Mouse (Mus musculus): ENCODE data around the gene Irgc1. TPM values are rescaled to one million over a fixed set of nuclear protein-coding genes. Genes with fewer than 3 reads are reported as not detected.

Irgc1 gene
- total RNA-seq, 2 experiments from 2014 or later = not detected

GRCm38 (mm10) chr7:24473913-24474529 lies 21.9 kb upstream of the Irgc1 start:
- peak; percentile 65 to 86 for DNase-seq
- intact Hi-C loops (cut with DNase I) = loop anchor here (2.0 to 10.0 kb wide), 3 partner anchors 33 to 191 kb away; no protein-coding TSS in a partner anchor

GRCm38 (mm10) chr7:24472937-24473336 lies 20.8 kb upstream of the Irgc1 start:
- intact Hi-C loops (cut with DNase I) = loop anchor here (2.0 to 10.0 kb wide), 3 partner anchors 32 to 192 kb away; no protein-coding TSS in a partner anchor
- peak in 1 of 2 experiments; percentile 43 for DNase-seq

GRCm38 (mm10) chr7:24472442-24472841 lies 20.3 kb upstream of the Irgc1 start:
- no peak for DNase-seq
- intact Hi-C loops (cut with DNase I) = loop anchor here (2.0 to 10.0 kb wide), 3 partner anchors 32 to 192 kb away; no protein-coding TSS in a partner anchor

- DNase-seq = no peak
- intact Hi-C loops (cut with DNase I) = loop anchor here (5.0 to 10.0 kb wide), 2 partner anchors 92 to 194 kb away; no protein-coding TSS in a partner anchor
Measured at GRCm38 (mm10) chr7:24470356-24470755, 18.3 kb upstream of the Irgc1 start.

- intact Hi-C loops (cut with DNase I) = loop anchor here (1.0 kb wide), 1 partner anchor 25 kb away; no protein-coding TSS in a partner anchor
- no peak for DNase-seq
Measured at GRCm38 (mm10) chr7:24469126-24469525, 17.0 kb upstream of the Irgc1 start.

GRCm38 (mm10) chr7:24467886-24468285 lies 15.8 kb upstream of the Irgc1 start:
- no peak for DNase-seq
- intact Hi-C loops (cut with DNase I) = no loop called here

- no peak for DNase-seq
- intact Hi-C loops (cut with DNase I) = no loop called here
Measured at GRCm38 (mm10) chr7:24466835-24467234, 14.7 kb upstream of the Irgc1 start.

GRCm38 (mm10) chr7:24462388-24463319 lies 10.6 kb upstream of the Irgc1 start, which contains the start of gene Plaur:
Gene Plaur, plus strand, starts transcription at chr7:24462484.
- intact Hi-C loops (cut with DNase I) = no loop called here
- peak; percentile 56 to 58 for DNase-seq

- intact Hi-C loops (cut with DNase I) = no loop called here
- DNase-seq = no peak
Measured at GRCm38 (mm10) chr7:24461376-24462051, 9.4 kb upstream of the Irgc1 start.

GRCm38 (mm10) chr7:24459843-24460242 lies 7.7 kb upstream of the Irgc1 start:
- DNase-seq = peak; percentile 52 to 54
- intact Hi-C loops (cut with DNase I) = no loop called here

- DNase-seq = no peak
- intact Hi-C loops (cut with DNase I) = no loop called here
Measured at GRCm38 (mm10) chr7:24459440-24459839, 7.3 kb upstream of the Irgc1 start.

- DNase-seq = no peak
- intact Hi-C loops (cut with DNase I) = no loop called here
Measured at GRCm38 (mm10) chr7:24457726-24458370, 5.8 kb upstream of the Irgc1 start.

- intact Hi-C loops (cut with DNase I) = no loop called here
- peak; percentile 24 to 37 for DNase-seq
Measured at GRCm38 (mm10) chr7:24455726-24456125, 3.6 kb upstream of the Irgc1 start.

GRCm38 (mm10) chr7:24454199-24454598 lies 2.1 kb upstream of the Irgc1 start:
- intact Hi-C loops (cut with DNase I) = no loop called here

GRCm38 (mm10) chr7:24450585-24451017 lies 1.5 kb downstream of the Irgc1 start:
- intact Hi-C loops (cut with DNase I) = no loop called here

More at GRCm38 (mm10) chr7:24454199-24454598, 2.1 kb upstream of the Irgc1 start:
- no peak for DNase-seq

GRCm38 (mm10) chr7:24448782-24449517 lies 3.1 kb downstream of the Irgc1 start:
- intact Hi-C loops (cut with DNase I) = no loop called here

More at GRCm38 (mm10) chr7:24450585-24451017, 1.5 kb downstream of the Irgc1 start:
- DNase-seq = no peak

GRCm38 (mm10) chr7:24446697-24447340 lies 5.3 kb downstream of the Irgc1 start:
- intact Hi-C loops (cut with DNase I) = no loop called here

More at GRCm38 (mm10) chr7:24448782-24449517, 3.1 kb downstream of the Irgc1 start:
- no peak for DNase-seq

GRCm38 (mm10) chr7:24445266-24445926 lies 6.7 kb downstream of the Irgc1 start:
- no peak for DNase-seq
- intact Hi-C loops (cut with DNase I) = no loop called here

More at GRCm38 (mm10) chr7:24446697-24447340, 5.3 kb downstream of the Irgc1 start:
- DNase-seq = no peak

All from heart, postnatal 10 days (tissue).